Mouse (Mus musculus) stomach, postnatal 0 days (tissue): Measurements from ENCODE around the gene Rprd2. TPM values are rescaled to one million over a fixed set of nuclear protein-coding genes. Genes with fewer than 3 reads are reported as not detected.
A peak's percentile ranks its signal among the peaks of the same experiment; 100 is the strongest.

Experiments used
- ATAC-seq: fragments of 200-750 bp; cut with Nextera tagmentation; 2 replicates; pipeline ENCODE4 v1.8.0; 2017; ENCODE audit not compliant: low FRiP score, low TSS enrichment
- DNase-seq: peaks from one replicate; pipeline ENCODE4 v3.0.0-alpha.2; 2016; ENCODE audit warnings: low spot score
- H3K27ac ChIP-seq: fragments of 300-500 bp; sonication (generic); replicated peaks from 2 replicates; pipeline ENCODE4 v1.5.1; 2014; ENCODE audit warnings: mild to moderate bottlenecking, control low read depth
- H3K27me3 ChIP-seq: fragments of 300-500 bp; sonication (generic); 2 replicates; pipeline ENCODE4 v1.6.1; 2014; ENCODE audit warnings: low read length; ENCODE audit not compliant: control insufficient read depth, insufficient read depth
- H3K36me3 ChIP-seq: fragments of 300-500 bp; sonication (generic); 2 replicates; pipeline ENCODE4 v1.6.1; 2014; ENCODE audit warnings: low read length, mixed read lengths; ENCODE audit not compliant: control insufficient read depth, insufficient read depth
- H3K4me1 ChIP-seq: fragments of 300-500 bp; sonication (generic); replicated peaks from 2 replicates; pipeline ENCODE4 v1.6.1; 2014; ENCODE audit warnings: antibody characterized with exemption; ENCODE audit not compliant: control insufficient read depth, insufficient read depth
- H3K4me2 ChIP-seq: fragments of 300-500 bp; sonication (generic); replicated peaks from 2 replicates; pipeline ENCODE4 v1.6.1; 2014; ENCODE audit warnings: low read depth, mild to moderate bottlenecking, control low read depth, moderate library complexity
- H3K4me3 ChIP-seq: fragments of 300-500 bp; sonication (generic); 2 replicates; pipeline ENCODE4 v1.5.1; 2014; ENCODE audit warnings: low read depth, low read length, control low read depth
- H3K9ac ChIP-seq: fragments of 300-500 bp; sonication (generic); 2 replicates; pipeline ENCODE4 v1.6.1; 2014; ENCODE audit warnings: mild to moderate bottlenecking, low read length, control low read depth, mixed read lengths
- H3K9me3 ChIP-seq: fragments of 300-500 bp; sonication (generic); 2 replicates; pipeline ENCODE4 v1.6.1; 2016; ENCODE audit warnings: low read length; ENCODE audit not compliant: control insufficient read depth
- CTCF ChIP-seq: IDR thresholded peaks from 2 replicates; pipeline ENCODE4 v1.5.1; 2016; ENCODE audit warnings: antibody characterized with exemption, low read depth, mild to moderate bottlenecking, moderate library complexity
- EP300 ChIP-seq: optimal IDR thresholded peaks from 2 replicates; pipeline ENCODE3; 2016; ENCODE audit warnings: antibody characterized with exemption
- WGBS: fragments of 180-500 bp; shearing (Covaris S2); extraction: QIAGEN DNeasy Blood & Tissue Kit; methylation state at CpG from one replicate; pipeline ENCODE4 v1.1.7; 2014; 5-methylcytosine and 5-hydroxymethylcytosine counted together
- polyA plus RNA-seq: library from polyadenylated mRNA; unstranded; fragments of >200 nt; fragmentation: Nextera tagmentation; extraction: Ambion mirVana; gene quantifications from 2 replicates; pipeline ENCODE4 v1.2.1, GENCODE M21; 2015

Rprd2 gene
- polyA plus RNA-seq, 1 experiment from 2014 or later = 11.1 TPM

- ATAC-seq (no peak), DNase-seq (no peak)
- no peak overlapping the region for H3K4me3 ChIP-seq
- no peaks in the 10 kb centered on the region for H3K4me1 ChIP-seq
- no peaks in the 10 kb centered on the region for H3K27me3 ChIP-seq
- no peak overlapping the region for H3K4me2 ChIP-seq
- peaks cover 14% of the 10 kb centered on the region for H3K36me3 ChIP-seq
- no peak overlapping the region for H3K9ac ChIP-seq
- TF ChIP-seq EP300 (no peak), CTCF (no peak)
- H3K9me3 ChIP-seq = no peaks in the 10 kb centered on the region
- H3K27ac ChIP-seq = no peak overlapping the region
These were observed 58.0 kb downstream of the Rprd2 start for GRCm38 (mm10) chr3:95760656-95761055.

DNA sequence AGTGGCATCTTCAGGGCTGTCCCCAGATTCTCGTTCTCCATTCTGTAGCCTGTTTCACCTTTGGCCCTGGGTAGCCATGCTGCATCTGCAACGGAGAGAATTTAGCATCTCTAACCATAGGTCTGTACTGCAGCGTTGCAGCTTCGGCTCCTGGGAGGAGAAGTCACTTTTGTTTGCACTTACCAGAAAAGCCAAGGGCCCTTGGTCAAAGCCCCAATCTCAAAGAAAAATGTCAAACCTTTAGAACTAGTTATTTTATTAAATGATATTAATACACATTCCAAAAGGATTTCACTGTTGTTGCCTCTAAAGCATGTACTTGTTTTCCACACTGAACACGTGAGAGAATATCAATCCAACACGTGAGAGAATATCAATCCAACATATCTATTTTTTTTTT, 58.6 kb downstream of the Rprd2 start, which contains the start of gene Tars2:
Tars2 (minus strand) TSS at position 101 of the 400 bp plus-strand sequence.
- H3K4me1 ChIP-seq = no peaks in the 10 kb centered on the region
- no peak for TF ChIP-seq CTCF
- no peak for TF ChIP-seq EP300
- H3K4me3 ChIP-seq = no peak within 1 kb of the TSS
- H3K27ac ChIP-seq = peak within 1 kb of the TSS; percentile 63; the same call in 1 of the 2 replicates
- H3K4me2 ChIP-seq = no peak within 1 kb of the TSS
- no peak within 1 kb of the TSS for H3K9ac ChIP-seq
- 82% methylated on average over 6 of the region's 6 CpGs for WGBS
- H3K36me3 ChIP-seq = peaks cover 10% of the 10 kb centered on the region
- DNase-seq (no peak), ATAC-seq (no peak)
- H3K27me3 ChIP-seq = no peaks in the 10 kb centered on the region
- H3K9me3 ChIP-seq = no peaks in the 10 kb centered on the region

- ATAC-seq (peak; percentile 41; the same call in 1 of the 2 replicates), DNase-seq (no peak)
- Histone ChIP-seq H3K9ac (no peak overlapping the region), H3K4me3 (no peak overlapping the region), H3K9me3 (no peaks in the 10 kb centered on the region), H3K27me3 (no peaks in the 10 kb centered on the region), H3K4me1 (no peaks in the 10 kb centered on the region), H3K4me2 (no peak overlapping the region), H3K36me3 (no peaks in the 10 kb centered on the region; the same call in 1 of the 2 replicates), H3K27ac (peak overlapping the region; percentile 63)
- whole genome bisulfite sequencing = 24% methylated on average over 9 of the region's 9 CpGs
- TF ChIP-seq EP300 (no peak), CTCF (no peak)
These were observed 60.0 kb downstream of the Rprd2 start for GRCm38 (mm10) chr3:95758467-95759218.

- no peak overlapping the region for H3K27ac ChIP-seq
- H3K27me3 ChIP-seq = no peaks in the 10 kb centered on the region
- 86% methylated on average over 2 of the region's 2 CpGs for WGBS
- H3K9me3 ChIP-seq = no peaks in the 10 kb centered on the region
- H3K4me2 ChIP-seq = no peak overlapping the region
- DNase-seq (no peak), ATAC-seq (no peak)
- peaks cover 7% of the 10 kb centered on the region; the same call in 1 of the 2 replicates for H3K36me3 ChIP-seq
- no peaks in the 10 kb centered on the region for H3K4me1 ChIP-seq
- no peak for TF ChIP-seq CTCF
- TF ChIP-seq EP300 = no peak
- H3K4me3 ChIP-seq = no peak overlapping the region
- H3K9ac ChIP-seq = no peak overlapping the region
These were observed 61.9 kb downstream of the Rprd2 start for GRCm38 (mm10) chr3:95756808-95757207.

- peaks cover 10% of the 10 kb centered on the region; the same call in 1 of the 2 replicates for H3K36me3 ChIP-seq
- TF ChIP-seq CTCF (no peak), EP300 (peak; percentile 87)
- H3K27me3 ChIP-seq = no peaks in the 10 kb centered on the region
- under 1% methylated on average over 30 of the region's 30 CpGs for WGBS
- peak overlapping the region; percentile 69 for H3K4me2 ChIP-seq
- peak overlapping the region; percentile 67 for H3K4me3 ChIP-seq
- no peaks in the 10 kb centered on the region for H3K4me1 ChIP-seq
- H3K9me3 ChIP-seq = no peaks in the 10 kb centered on the region
- peak; percentile 92 for DNase-seq
- peak overlapping the region; percentile 77 for H3K9ac ChIP-seq
- peak overlapping the region; percentile 69 for H3K27ac ChIP-seq
- peak; percentile 99 for ATAC-seq
These were observed 64.1 kb downstream of the Rprd2 start for GRCm38 (mm10) chr3:95754345-95755206.
